Mouse (Mus musculus): ENCODE data around the gene Ptk7. TPM values are rescaled to one million over a fixed set of nuclear protein-coding genes. Genes with fewer than 3 reads are reported as not detected.

The Ptk7 gene
- total RNA-seq, 4 experiments from 2014 or later, result 11.2 to 12.9 (median 11.8) TPM

GRCm38 (mm10) chr17:46644916-46645475 is 15.7 kb upstream of the Ptk7 start:
- no peak for DNase-seq (ENCODE audit: low spot score in 2 of 2)

DNA sequence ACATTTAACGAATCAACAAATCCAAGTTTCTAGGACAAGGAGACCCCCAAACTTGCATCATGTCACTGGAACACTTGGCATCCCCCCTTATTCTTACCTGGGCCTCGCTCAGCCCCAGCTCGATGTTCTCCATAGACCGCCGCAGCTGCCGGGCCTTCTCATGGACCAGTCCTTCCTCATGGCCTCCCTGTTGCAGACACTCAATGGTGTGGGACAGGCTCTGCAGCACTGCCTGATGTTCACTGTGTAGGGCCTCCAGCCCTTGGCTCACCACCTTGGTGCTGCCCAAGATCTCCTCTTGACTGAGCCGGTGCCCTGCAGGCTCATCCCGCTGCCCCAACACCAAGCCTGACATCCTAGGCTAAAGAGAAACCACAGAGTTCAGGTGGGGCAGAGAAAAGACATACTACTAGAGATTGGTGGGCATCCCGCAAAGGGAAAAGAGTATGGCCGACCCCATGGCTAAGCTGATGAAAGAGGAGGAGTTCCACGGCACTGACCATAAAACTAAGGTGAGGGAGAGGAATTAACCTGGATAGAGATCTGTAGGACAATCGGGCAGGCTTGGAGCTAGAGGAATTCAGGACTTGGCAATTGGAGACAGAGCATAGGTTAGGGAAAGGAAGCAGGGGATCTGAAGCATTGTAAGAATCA is 15.0 kb upstream of the Ptk7 start:
- no peak for DNase-seq (ENCODE audit: low spot score in 2 of 2)

DNA sequence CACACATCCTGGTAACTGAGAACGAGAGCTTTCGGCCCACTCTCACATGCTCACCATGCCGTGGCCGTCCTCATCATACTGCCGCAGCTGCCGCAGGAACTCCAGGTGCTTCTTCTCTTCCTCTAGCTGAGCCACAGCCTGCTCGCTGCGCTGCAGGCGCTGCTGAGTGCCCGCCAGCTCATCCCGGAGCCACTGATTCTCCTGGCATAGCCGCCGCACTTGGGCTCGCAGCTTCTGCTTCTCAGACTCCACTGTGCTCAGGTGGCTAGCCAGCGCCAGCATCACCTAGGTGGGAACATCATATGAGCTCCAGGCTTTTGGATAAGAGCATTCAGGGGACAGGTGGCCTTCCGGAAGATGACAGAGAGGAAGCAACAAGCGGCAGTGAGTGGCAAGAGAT is 12.8 kb upstream of the Ptk7 start:
- DNase-seq (ENCODE audit: low spot score in 2 of 2), result no peak

- DNase-seq (ENCODE audit: low spot score in 2 of 2), result no peak
Observed at GRCm38 (mm10) chr17:46639929-46640328, 10.6 kb upstream of the Ptk7 start.

- no peak for DNase-seq (ENCODE audit: low spot score in 2 of 2)
Observed at GRCm38 (mm10) chr17:46636831-46637523, 7.7 kb upstream of the Ptk7 start.

GRCm38 (mm10) chr17:46629685-46630441 is 559 bp upstream of the Ptk7 start:
- DNase-seq (ENCODE audit: low spot score in 2 of 2), result no peak

GRCm38 (mm10) chr17:46628471-46628790 is 873 bp downstream of the Ptk7 start:
- no peak for DNase-seq (ENCODE audit: low spot score in 2 of 2)

- DNase-seq (ENCODE audit: low spot score in 2 of 2), result no peak
Observed at GRCm38 (mm10) chr17:46627409-46627808, 1.9 kb downstream of the Ptk7 start.

- DNase-seq (ENCODE audit: low spot score in 2 of 2), result no peak
Observed at GRCm38 (mm10) chr17:46624598-46624997, 4.7 kb downstream of the Ptk7 start.

- no peak for DNase-seq (ENCODE audit: low spot score in 2 of 2)
Observed at GRCm38 (mm10) chr17:46623819-46624557, 5.3 kb downstream of the Ptk7 start.

DNA sequence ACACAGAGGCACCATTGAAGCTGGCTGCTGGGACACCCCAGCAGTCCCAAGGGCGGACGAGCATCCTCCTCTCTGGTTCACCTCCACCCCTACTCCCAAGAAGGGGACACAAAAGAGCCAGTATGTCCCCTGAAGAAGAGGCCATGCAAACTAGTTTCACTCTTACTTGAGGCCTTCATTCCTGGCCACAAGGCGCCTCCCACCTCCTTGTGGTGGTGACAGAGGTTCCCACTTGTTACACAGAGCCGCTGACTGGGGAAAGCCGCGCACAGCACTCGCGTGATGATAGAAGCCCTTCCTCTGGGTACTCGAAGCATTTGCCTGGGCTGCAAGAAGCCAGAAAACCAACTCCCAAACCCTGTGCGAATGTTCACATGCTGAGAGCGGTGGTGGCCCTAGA is 7.0 kb downstream of the Ptk7 start:
- no peak for DNase-seq (ENCODE audit: low spot score in 2 of 2)

DNA sequence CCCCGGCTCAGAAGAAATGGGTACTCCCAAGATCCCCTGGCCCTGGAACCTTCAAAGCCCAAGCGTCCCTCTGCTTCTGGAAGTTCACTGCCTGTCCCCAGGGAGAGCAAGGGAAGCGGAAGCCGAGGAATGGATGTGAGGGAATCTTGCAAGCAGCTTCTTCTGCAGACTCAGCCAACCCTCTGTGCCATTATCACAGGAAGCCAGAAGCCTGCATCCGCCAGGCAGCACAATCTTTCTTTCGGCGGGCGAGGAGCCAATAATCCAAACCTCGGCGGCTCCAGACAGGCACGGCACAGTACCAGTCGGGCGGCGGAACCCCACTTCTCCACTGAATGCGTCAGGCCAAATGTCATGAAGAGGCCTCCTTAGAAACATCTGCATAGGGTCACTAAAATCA is 8.0 kb downstream of the Ptk7 start:
- peak in 1 of 2 experiments; percentile 32 for DNase-seq (ENCODE audit: low spot score in 2 of 2)

GRCm38 (mm10) chr17:46619683-46620357 is 9.5 kb downstream of the Ptk7 start:
- DNase-seq (ENCODE audit: low spot score in 2 of 2), result no peak

DNA sequence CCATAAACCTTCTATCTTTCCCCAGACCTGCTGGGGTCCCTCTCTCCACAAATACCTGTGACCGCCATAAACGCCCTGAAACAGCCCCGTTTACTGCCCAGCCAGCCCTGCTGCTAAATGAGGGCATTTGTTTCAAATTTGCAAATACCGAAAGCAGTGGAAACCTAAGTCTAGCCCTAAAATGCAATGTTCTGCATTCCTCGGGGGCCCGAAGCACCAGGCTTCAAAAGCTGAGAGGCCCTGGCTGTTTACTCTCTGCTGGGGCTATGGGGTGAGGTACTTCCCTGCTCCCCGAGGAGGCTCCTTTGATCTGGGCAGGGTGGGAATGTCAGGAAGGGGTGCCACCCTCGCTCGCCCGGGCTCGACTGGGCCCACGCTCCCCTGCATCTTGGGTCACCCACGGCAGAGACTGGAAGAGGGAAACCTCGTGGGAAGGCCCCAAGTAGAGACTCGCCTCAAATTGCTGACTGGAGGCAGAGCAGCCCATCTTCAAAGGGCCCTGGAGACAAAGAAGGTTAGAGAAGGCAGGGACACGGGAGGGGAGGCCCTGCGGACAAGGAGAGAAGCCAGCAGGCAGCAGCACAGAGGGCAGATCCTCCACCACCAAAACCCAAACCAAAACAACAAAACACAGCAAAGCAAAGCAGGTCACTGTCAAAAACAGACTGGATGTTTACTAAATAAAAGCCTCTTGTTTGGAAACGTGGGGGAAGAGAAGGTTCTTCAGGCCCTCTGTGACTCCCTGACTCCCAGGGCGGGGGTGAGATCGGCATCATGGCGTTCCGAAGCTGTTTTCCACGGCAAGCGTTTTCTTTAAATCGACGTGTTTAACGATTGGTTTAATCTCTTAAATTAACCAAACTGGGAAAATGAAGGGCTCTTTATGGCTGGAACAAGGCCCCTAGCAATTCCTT is 10.3 kb downstream of the Ptk7 start:
- DNase-seq (ENCODE audit: low spot score in 2 of 2), result no peak

- no peak for DNase-seq (ENCODE audit: low spot score in 2 of 2)
Observed at GRCm38 (mm10) chr17:46618394-46618768, 10.9 kb downstream of the Ptk7 start.

DNA sequence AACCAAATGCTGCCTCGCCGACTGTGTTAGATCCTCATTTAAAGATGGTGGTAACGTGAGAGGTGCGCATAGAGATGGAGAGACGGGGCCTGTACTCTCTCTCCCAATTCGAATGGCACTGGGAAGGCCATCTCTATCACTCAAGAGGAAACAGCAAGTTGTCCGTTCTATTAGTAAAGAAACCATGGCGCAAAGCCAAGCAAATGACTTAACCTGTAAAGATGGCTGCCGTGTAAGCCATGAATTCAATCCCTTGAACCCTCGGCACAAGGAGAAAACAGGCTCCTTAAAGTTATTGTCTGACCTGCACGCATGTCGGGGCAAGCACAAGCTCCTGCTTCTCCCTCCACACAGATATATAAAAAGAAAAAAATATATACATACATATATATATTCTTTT is 11.5 kb downstream of the Ptk7 start:
- DNase-seq (ENCODE audit: low spot score in 2 of 2), result no peak

DNA sequence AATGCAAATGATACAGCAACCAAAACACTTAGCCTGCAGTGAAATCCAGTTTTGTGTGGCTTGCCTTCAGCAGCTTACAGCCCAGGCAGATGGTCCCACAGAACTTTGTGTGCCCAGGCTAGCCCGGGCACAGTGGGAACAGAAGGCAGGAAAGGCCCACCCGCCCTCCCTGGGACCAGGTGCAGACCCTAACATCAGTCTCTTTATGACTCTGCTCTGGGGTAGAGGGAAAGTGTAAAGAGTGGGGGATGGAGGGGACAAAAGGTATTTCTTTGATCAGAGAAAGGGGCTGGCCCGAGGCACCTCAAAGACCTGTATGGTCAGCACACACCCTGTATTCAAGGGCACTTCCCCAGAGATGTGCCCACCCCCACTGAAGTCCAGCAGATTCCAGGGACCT is 16.1 kb downstream of the Ptk7 start:
- DNase-seq (ENCODE audit: low spot score in 2 of 2), result no peak

DNA sequence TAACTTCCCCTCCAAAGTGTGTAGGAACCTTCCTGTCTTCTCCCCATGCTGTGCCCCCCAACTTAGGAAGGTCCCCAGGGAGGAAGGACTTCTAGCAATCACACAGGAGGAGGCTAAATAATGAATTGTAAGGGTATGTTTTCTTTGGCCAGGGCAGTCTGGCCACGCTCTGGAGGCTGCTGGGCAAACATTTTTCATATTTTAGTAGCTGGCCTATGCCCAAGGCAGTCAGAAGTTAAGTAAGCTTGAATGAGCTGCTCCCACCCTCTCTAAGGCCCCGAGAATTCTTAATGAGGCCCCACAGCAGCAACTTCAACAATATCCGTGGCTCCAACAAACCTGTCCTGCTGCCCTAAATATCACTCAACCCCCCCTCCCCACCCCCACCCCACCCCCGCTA is 16.5 kb downstream of the Ptk7 start:
- no peak for DNase-seq (ENCODE audit: low spot score in 2 of 2)

DNA sequence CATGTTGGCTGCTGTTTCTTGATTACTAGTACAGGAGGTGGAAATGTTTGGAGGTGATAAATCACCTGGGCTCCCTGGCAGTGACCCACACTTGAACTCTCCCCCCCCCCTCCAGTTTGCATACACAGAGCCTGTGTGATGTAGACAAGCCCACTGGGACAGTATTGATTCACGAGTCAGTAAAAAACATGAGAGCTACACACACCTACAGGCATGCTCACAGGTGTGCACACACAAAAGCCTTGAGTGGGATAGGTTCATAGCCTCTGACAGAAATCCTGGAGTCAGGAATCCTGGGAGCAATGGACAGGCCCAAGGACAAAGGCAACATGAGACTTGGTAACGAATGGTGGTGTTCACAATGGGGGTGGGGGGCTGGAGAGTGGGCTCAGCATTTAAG is 17.1 kb downstream of the Ptk7 start:
- DNase-seq (ENCODE audit: low spot score in 2 of 2), result no peak

DNA sequence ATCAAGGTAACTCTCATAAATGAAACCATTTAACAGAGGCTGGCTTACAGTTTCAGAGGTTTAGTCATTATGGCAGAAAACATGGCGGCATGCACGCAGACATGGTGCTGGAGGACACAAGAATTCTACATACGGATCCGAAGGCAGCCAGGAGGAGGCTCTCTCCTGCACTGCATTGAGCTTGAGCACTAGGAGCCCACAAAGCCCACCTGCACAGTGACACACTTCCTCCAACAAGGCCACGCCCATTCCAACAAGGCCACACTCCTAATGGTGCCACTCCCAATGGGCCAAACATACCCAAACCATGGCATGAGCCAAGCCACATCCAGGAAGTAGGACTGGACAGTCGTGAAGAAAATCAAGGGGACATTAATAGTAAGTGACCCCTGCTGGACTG is 18.0 kb downstream of the Ptk7 start:
- DNase-seq (ENCODE audit: low spot score in 2 of 2), result no peak

Measured in left cerebral cortex, adult 8-10 months (tissue).